Mouse (Mus musculus): ENCODE measurements around the gene Scai. TPM values are rescaled to one million over a fixed set of nuclear protein-coding genes. Genes with fewer than 3 reads are reported as not detected.
"Not testable (repeated sequence)": the region's sequence is repeated elsewhere in the genome, so short reads cannot be mapped to it uniquely, and the experiment has no call there.

Gene Scai
- total RNA-seq (2014; rRNA removed): 67.1 and 124 TPM in 2 replicates
- polyA plus RNA-seq (2015; fragmentation: Nextera tagmentation; extraction: Ambion mirVana): 13.8 and 14.5 TPM in 2 replicates

DNA sequence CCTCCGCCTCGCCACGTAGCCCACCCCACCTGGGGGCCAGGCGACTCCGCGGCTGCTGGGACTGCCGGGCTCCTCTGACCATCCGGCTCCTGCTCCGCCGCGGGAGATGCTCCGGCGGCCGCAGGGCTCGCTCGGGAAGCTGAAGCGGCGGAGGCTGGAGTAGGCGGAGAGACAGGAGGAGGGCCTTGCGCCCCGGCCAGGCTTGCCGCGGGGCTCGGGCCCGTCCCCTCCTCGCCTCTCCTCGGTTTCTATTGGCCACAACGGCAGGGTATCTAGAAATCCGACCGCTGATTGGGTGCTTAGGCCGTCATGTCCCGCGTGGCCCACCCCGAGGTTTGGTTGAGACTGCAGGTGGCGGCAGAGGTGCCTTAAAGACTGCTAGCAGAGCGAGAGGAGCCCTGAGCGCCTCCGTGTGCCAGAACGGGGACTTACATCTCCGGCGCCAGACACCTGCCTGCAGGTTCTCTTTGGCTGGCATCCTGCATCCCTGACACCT lies at the start of gene Scai:
Gene Scai (minus strand): TSS at position 174 of the 496 bp plus-strand sequence.
- 1% methylated on average over 41 of the region's 41 CpGs for WGBS
- Histone ChIP-seq H3K9me3 (ENCODE audit: low read length) (no peaks in the 10 kb centered on the region), H3K4me1 (ENCODE audit: insufficient read depth, low read length) (peaks cover 8% of the 10 kb centered on the region; the same call in 1 of the 2 replicates), H3K9ac (replicated peaks; ENCODE audit: low read length) (peak within 1 kb of the TSS; percentile 95), H3K4me3 (ENCODE audit: low read length) (peak within 1 kb of the TSS; percentile 97), H3K27ac (peak within 1 kb of the TSS; percentile 97), H3K27me3 (ENCODE audit: insufficient read depth, low read length) (no peaks in the 10 kb centered on the region), H3K4me2 (ENCODE audit: low read depth, low read length) (peak within 1 kb of the TSS; percentile 71), H3K36me3 (ENCODE audit: insufficient read depth, low read length) (no peaks in the 10 kb centered on the region)
- TF ChIP-seq CTCF (IDR thresholded peaks at IDR 0.05; ENCODE audit: low read depth): peak; percentile 94
- ATAC-seq: peak; percentile 99
- peak; percentile 99 for DNase-seq (ENCODE audit: low spot score)

GRCm38 (mm10) chr2:39226731-39227130 lies 36.2 kb upstream of the Scai start:
- peak overlapping the region; percentile 95; the same call in 1 of the 2 replicates for H3K27ac ChIP-seq
- peak overlapping the region; percentile 62 for H3K4me2 ChIP-seq (ENCODE audit: low read depth, low read length)
- no peaks in the 10 kb centered on the region for H3K27me3 ChIP-seq (ENCODE audit: insufficient read depth, low read length)
- DNase-seq (ENCODE audit: low spot score) (no peak), ATAC-seq (no peak)
- no peaks in the 10 kb centered on the region for H3K36me3 ChIP-seq (ENCODE audit: insufficient read depth, low read length)
- peak overlapping the region; percentile 83; the same call in 1 of the 2 replicates for H3K9ac ChIP-seq (replicated peaks; ENCODE audit: low read length)
- peak overlapping the region; percentile 85 for H3K4me3 ChIP-seq (ENCODE audit: low read length)
- H3K9me3 ChIP-seq (ENCODE audit: low read length): no peaks in the 10 kb centered on the region
- TF ChIP-seq CTCF (IDR thresholded peaks at IDR 0.05; ENCODE audit: low read depth): no peak
- WGBS: 26% methylated on average over 3 of the region's 3 CpGs
- peaks cover 6% of the 10 kb centered on the region; the same call in 1 of the 2 replicates for H3K4me1 ChIP-seq (ENCODE audit: insufficient read depth, low read length)

DNA sequence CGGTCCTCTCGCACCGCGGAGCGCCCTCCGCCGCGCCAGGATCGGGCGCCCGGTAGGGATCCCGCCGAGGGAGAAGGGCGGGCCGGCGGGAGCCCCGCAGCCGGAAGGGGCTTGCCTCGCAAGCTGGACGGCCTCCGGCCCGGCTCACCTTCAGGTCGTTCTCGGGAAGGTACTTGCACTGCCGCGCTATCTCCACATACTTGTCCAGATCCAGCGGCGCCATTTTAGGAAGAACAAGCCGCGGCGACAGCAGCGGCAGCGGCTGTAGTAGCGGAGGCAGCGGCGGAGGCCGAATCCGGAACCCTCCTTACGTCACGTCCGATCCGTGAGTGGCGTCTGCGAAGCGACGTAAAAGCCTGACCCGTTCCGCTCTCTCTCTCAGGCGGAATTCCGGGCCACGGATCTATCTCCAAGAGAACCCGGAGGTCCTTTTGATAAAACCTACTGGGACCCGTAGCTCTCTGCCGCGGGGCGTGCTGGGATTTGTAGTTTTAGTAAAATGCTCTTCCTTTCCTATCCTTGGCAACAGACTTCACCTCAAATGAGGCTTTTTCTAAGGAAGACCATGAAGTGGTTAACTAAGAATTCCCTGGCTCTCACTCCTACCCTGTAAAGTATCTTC lies 35.6 kb upstream of the Scai start, which contains the start of gene Ppp6c:
Gene Ppp6c (minus strand): TSS at position 433 of the 622 bp plus-strand sequence.
- Histone ChIP-seq H3K4me3 (ENCODE audit: low read length) (peak within 1 kb of the TSS; percentile 85), H3K4me2 (ENCODE audit: low read depth, low read length) (peak within 1 kb of the TSS; percentile 70), H3K27me3 (ENCODE audit: insufficient read depth, low read length) (no peaks in the 10 kb centered on the region), H3K9ac (replicated peaks; ENCODE audit: low read length) (peak within 1 kb of the TSS; percentile 83), H3K36me3 (ENCODE audit: insufficient read depth, low read length) (no peaks in the 10 kb centered on the region), H3K4me1 (ENCODE audit: insufficient read depth, low read length) (peaks cover 6% of the 10 kb centered on the region; the same call in 1 of the 2 replicates), H3K9me3 (ENCODE audit: low read length) (no peaks in the 10 kb centered on the region), H3K27ac (peak within 1 kb of the TSS; percentile 95)
- under 1% methylated on average over 55 of the region's 56 CpGs for WGBS
- peak; percentile 99 for ATAC-seq
- DNase-seq (ENCODE audit: low spot score): peak; percentile 99
- no peak for TF ChIP-seq CTCF (IDR thresholded peaks at IDR 0.05; ENCODE audit: low read depth)

DNA sequence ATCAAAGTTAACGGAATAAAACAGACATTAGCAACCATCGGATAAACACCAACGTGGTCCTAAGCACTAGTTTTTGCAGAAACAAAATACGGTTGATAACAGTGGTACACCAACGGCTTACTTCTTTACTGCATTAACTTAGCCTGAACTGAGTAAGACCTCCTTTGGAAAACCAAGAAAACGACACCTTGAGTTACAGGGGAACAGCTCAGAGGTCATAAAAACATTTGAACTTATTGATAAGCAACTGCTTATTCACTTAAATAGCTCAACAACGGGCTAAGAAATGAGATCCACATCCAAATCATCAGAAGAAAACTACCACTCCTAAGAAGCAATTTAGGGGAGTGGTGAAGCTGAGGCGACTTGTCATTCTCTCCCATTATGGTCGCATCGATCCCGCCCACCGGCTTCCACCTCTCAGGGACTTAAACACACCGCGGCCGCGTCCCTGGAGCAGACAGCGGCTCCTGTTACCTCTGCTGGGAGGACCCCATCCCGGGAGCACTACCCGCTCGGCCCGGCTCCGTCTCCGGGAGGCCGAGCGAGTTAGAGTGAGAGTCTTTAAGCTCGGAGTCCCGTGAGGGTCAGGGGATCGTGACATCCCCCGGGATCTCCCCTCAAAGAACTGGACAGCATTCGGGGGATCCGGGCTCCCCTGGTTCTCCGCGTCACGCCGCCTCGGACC lies 34.9 kb upstream of the Scai start:
- DNase-seq (ENCODE audit: low spot score); H3K27me3 ChIP-seq (ENCODE audit: insufficient read depth, low read length); ATAC-seq; H3K4me1 ChIP-seq (ENCODE audit: insufficient read depth, low read length); H3K36me3 ChIP-seq (ENCODE audit: insufficient read depth, low read length); H3K9me3 ChIP-seq (ENCODE audit: low read length): not testable (repeated sequence)
- H3K9ac ChIP-seq (replicated peaks; ENCODE audit: low read length): peak overlapping the region; percentile 83
- H3K27ac ChIP-seq: peak overlapping the region; percentile 95
- 4% methylated on average over 31 of the region's 36 CpGs for WGBS
- H3K4me3 ChIP-seq (ENCODE audit: low read length): peak overlapping the region; percentile 85
- H3K4me2 ChIP-seq (ENCODE audit: low read depth, low read length): peak overlapping the region; percentile 70

GRCm38 (mm10) chr2:39224621-39225020 lies 34.1 kb upstream of the Scai start:
- peak overlapping the region; percentile 85 for H3K4me3 ChIP-seq (ENCODE audit: low read length)
- no peaks in the 10 kb centered on the region for H3K27me3 ChIP-seq (ENCODE audit: insufficient read depth, low read length)
- peak; percentile 36 for TF ChIP-seq CTCF (IDR thresholded peaks at IDR 0.05; ENCODE audit: low read depth)
- ATAC-seq (no peak), DNase-seq (ENCODE audit: low spot score) (no peak)
- no peak overlapping the region for H3K27ac ChIP-seq
- H3K36me3 ChIP-seq (ENCODE audit: insufficient read depth, low read length): no peaks in the 10 kb centered on the region
- H3K9ac ChIP-seq (replicated peaks; ENCODE audit: low read length): no peak overlapping the region
- H3K9me3 ChIP-seq (ENCODE audit: low read length): no peaks in the 10 kb centered on the region
- H3K4me2 ChIP-seq (ENCODE audit: low read depth, low read length): peak overlapping the region; percentile 70
- H3K4me1 ChIP-seq (ENCODE audit: insufficient read depth, low read length): peaks cover 6% of the 10 kb centered on the region; the same call in 1 of the 2 replicates

GRCm38 (mm10) chr2:39220010-39220409 lies 29.5 kb upstream of the Scai start:
- no peak overlapping the region for H3K27ac ChIP-seq
- no peak overlapping the region for H3K9ac ChIP-seq (replicated peaks; ENCODE audit: low read length)
- no peak for TF ChIP-seq CTCF (IDR thresholded peaks at IDR 0.05; ENCODE audit: low read depth)
- ATAC-seq (no peak), DNase-seq (ENCODE audit: low spot score) (no peak)
- no peaks in the 10 kb centered on the region for H3K9me3 ChIP-seq (ENCODE audit: low read length)
- 89% methylated on average over 6 of the region's 6 CpGs for WGBS
- H3K4me1 ChIP-seq (ENCODE audit: insufficient read depth, low read length): peaks cover 6% of the 10 kb centered on the region; the same call in 1 of the 2 replicates
- no peaks in the 10 kb centered on the region for H3K27me3 ChIP-seq (ENCODE audit: insufficient read depth, low read length)
- no peak overlapping the region for H3K4me2 ChIP-seq (ENCODE audit: low read depth, low read length)
- H3K36me3 ChIP-seq (ENCODE audit: insufficient read depth, low read length): no peaks in the 10 kb centered on the region
- H3K4me3 ChIP-seq (ENCODE audit: low read length): no peak overlapping the region

Measured in hindbrain, postnatal 0 days (tissue).